Mouse (Mus musculus) kidney, adult 9 months (tissue): ENCODE data around the gene Rhpn2.

Source experiments
- DNase-seq: peaks from one replicate; pipeline ENCODE4 v3.0.0; 2022

The Rhpn2 gene

GRCm38 (mm10) chr7:35395734-35396456 is 61.9 kb downstream of the Rhpn2 start:
- no peak for DNase-seq

GRCm38 (mm10) chr7:35396542-35397168 is 62.7 kb downstream of the Rhpn2 start, which contains the start of the genes Faap24 and Cep89:
TSS of gene Faap24 (minus strand) at chr7:35396836.
TSS of gene Cep89 (plus strand) at chr7:35397035.
- DNase-seq = peak; percentile 99

DNA sequence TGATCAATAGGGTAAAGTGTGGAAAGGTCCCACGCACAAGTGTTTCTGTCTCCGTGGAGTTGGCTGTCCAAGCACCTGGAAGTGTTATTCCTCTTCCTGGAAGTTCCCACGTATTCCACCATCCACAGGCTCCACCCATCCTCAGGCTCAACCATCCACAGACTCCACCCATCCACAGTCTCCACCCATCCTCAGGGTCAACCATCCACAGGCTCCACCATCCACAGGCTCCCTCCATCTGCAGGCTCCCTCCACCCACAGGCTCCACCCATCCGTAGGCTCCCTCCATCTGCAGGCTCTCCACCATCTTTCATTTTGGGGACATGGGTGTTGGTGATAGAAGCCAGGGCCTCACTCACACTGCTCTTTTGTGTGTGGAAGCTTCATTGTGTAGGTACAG is 67.2 kb downstream of the Rhpn2 start:
- no peak for DNase-seq

DNA sequence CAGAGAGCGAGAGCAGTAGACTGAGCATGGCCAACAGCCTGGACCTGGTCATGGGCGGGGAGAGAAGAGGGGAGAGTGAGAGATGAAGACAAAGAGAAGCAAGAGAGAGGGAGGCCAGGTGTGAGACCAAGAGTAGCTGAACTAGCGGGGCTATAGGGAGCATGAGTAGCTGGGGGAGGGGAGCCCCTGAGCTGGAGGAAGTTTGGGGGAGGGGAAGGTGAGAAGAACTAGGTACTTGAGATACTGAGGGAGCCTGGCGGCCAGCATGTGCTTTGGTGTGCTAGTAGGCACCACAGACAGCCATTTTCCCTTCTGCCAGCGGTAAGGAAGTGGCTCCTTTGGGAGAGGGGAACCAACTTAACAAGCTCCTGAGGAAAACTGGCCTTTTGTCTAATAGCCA is 81.3 kb downstream of the Rhpn2 start:
- DNase-seq = no peak

DNA sequence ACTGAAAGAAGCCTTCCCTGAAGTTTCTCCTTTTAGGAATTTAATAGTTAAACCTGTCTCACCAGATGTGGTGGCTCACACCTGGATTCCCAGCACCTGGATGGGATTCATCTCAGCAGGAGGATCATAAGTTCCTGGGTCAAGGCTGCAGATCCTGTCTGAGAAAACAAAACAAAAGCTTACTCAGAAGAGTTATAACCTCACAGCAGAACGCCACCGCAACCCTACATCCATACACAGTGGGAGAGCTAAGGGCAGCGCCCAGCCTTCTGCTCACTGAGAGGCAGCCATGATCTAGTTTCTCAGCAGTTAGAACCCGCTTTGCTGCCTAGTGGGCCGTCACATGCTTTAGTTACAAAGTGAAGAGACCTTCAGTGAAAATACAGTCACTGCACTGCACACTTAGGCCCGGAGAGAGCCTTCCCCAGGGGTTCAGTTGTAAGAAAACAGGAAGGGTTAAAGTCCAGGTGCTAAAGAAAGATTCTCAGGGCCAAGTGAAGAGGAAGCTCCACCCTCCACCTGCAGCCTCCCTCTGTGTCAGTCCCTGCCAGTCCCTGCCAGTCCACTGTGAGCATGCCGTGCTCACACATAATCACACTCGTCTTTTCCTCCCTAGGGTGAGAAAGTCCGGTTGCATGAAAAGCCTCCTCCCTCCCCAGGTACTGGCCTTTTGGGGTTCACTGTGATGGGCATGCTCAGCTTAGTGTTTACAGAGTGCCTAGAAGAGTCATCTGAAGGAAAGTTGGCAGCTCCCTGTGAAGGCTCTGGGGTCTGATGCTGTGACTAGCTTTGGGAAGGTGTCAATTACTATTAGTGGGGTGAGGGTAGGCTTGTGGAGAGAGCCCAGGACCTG is 82.1 kb downstream of the Rhpn2 start:
- peak; percentile 87 for DNase-seq

DNA sequence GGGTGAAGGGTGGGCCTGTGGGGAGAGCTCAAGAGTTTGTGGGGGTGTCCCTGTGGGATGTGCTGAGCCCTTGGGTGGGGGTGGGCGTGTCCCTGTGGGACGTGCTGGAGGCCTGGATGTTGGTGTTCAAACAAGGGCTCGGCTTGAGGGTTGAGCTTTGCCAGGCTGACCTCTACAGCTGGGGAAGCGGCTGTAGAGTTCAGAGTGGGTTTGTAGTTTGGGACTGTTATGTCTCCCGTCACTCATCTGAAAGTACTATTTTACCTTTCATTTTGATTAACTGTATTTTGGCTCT is 82.6 kb downstream of the Rhpn2 start:
- no peak for DNase-seq

- DNase-seq = no peak
Observed at GRCm38 (mm10) chr7:35423071-35423470, 89.1 kb downstream of the Rhpn2 start.

DNA sequence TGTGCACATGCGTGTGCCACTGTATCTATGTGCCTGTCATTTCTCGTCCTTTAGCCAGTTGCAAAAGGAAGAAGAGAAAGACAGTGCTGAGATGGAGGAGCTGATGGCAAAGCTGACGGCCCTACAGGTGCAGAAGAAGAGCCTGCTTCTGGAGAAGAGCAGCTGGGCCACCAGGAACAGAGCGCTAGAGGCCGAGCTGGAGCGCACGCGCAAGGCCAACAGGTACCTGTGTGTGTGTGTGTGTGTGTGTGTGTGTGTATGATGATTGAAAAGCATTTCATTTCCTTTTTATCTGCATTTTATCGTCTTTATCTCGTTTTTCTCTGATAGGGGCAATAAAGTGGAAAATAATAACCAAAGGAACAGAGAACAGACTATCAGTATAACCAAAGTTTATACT is 94.2 kb downstream of the Rhpn2 start:
- no peak for DNase-seq

GRCm38 (mm10) chr7:35435266-35435665 is 101.3 kb downstream of the Rhpn2 start:
- DNase-seq = no peak
